Mouse (Mus musculus): ENCODE measurements around the gene Foxj3. TPM values are rescaled to one million over a fixed set of nuclear protein-coding genes. Genes with fewer than 3 reads are reported as not detected.

Foxj3 gene
- total and polyA plus RNA-seq, 2 experiments from 2014 or later: 19.1 to 32.4 TPM

- Histone ChIP-seq H3K4me2 (ENCODE audit: low read depth, low read length) (no peak overlapping the region), H3K27me3 (ENCODE audit: insufficient read depth, low read length) (no peaks in the 10 kb centered on the region), H3K4me3 (ENCODE audit: low read length) (no peak overlapping the region), H3K4me1 (ENCODE audit: insufficient read depth, low read length) (peaks cover 9% of the 10 kb centered on the region; the same call in 1 of the 2 replicates), H3K27ac (no peak overlapping the region), H3K36me3 (ENCODE audit: insufficient read depth, low read length) (no peaks in the 10 kb centered on the region), H3K9me3 (ENCODE audit: low read length) (no peaks in the 10 kb centered on the region), H3K9ac (replicated peaks; ENCODE audit: low read length) (no peak overlapping the region)
- 85% methylated on average over 6 of the region's 6 CpGs for WGBS
- ATAC-seq (no peak), DNase-seq (ENCODE audit: low spot score) (no peak)
- TF ChIP-seq CTCF (IDR thresholded peaks at IDR 0.05; ENCODE audit: low read depth): no peak
Observed at GRCm38 (mm10) chr4:119637946-119638345, 101.1 kb downstream of the Foxj3 start.

DNA sequence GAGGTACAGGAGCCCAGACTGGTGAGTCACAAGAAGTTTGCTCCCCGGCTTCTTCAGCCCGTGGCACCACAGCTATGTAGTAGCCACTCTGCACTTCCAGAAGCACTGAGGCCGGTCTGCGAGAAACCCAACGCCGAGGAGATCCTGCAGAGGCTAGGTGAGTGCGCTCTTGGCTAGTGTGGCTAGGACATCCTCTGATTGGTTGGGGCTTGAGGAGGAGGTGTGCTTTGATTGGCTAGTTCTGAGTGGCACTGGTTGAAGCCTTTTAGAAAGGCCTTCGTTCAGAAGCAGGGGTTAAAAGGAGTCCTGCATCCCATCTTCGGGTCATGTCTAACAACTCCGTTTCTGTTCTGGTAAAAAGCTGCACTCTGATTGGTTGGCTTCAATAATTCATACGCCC is 101.9 kb downstream of the Foxj3 start:
- H3K4me1 ChIP-seq (ENCODE audit: insufficient read depth, low read length): 0 out of 2 replicates have a peak, but pooled peaks cover 3% of the 10 kb centered on the region
- no peak overlapping the region for H3K4me3 ChIP-seq (ENCODE audit: low read length)
- TF ChIP-seq CTCF (IDR thresholded peaks at IDR 0.05; ENCODE audit: low read depth): no peak
- H3K9me3 ChIP-seq (ENCODE audit: low read length): no peaks in the 10 kb centered on the region
- no peak overlapping the region for H3K27ac ChIP-seq
- ATAC-seq: no peak
- no peak overlapping the region for H3K4me2 ChIP-seq (ENCODE audit: low read depth, low read length)
- no peak overlapping the region for H3K9ac ChIP-seq (replicated peaks; ENCODE audit: low read length)
- no peaks in the 10 kb centered on the region for H3K27me3 ChIP-seq (ENCODE audit: insufficient read depth, low read length)
- DNase-seq (ENCODE audit: low spot score): no peak
- WGBS: 60% methylated on average over 11 of the region's 11 CpGs
- no peaks in the 10 kb centered on the region for H3K36me3 ChIP-seq (ENCODE audit: insufficient read depth, low read length)

DNA sequence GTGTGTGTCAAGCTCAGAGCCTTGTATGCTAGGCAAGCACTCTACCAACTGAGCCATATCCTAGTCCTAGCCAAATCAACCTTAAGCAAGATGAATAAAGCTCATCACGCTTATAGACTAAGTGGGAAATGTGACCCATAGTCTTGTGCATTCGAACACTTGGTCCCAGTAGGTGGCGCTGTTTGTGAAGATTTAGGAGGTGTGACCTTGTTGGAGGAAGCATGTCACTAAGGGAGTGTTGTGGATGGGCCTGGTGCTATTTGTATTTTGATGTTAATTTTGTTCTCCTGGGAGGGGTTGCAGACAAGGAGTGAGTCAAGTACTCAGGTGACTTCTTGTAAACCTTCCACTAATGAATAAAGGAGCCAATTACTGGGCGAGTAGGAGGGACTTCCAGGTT is 105.9 kb downstream of the Foxj3 start:
- H3K9ac ChIP-seq (replicated peaks; ENCODE audit: low read length): no peak overlapping the region
- no peak for ATAC-seq
- no peak overlapping the region for H3K27ac ChIP-seq
- 90% methylated on average over 4 of the region's 4 CpGs for WGBS
- no peaks in the 10 kb centered on the region for H3K36me3 ChIP-seq (ENCODE audit: insufficient read depth, low read length)
- no peaks in the 10 kb centered on the region for H3K27me3 ChIP-seq (ENCODE audit: insufficient read depth, low read length)
- H3K4me3 ChIP-seq (ENCODE audit: low read length): no peak overlapping the region
- H3K9me3 ChIP-seq (ENCODE audit: low read length): no peaks in the 10 kb centered on the region
- TF ChIP-seq CTCF (IDR thresholded peaks at IDR 0.05; ENCODE audit: low read depth): peak; percentile 20; the same call in 1 of the 2 replicates
- no peaks in the 10 kb centered on the region for H3K4me1 ChIP-seq (ENCODE audit: insufficient read depth, low read length)
- no peak overlapping the region for H3K4me2 ChIP-seq (ENCODE audit: low read depth, low read length)
- DNase-seq (ENCODE audit: low spot score): no peak

- no peak overlapping the region for H3K4me2 ChIP-seq (ENCODE audit: low read depth, low read length)
- H3K4me1 ChIP-seq (ENCODE audit: insufficient read depth, low read length): no peaks in the 10 kb centered on the region
- H3K9ac ChIP-seq (replicated peaks; ENCODE audit: low read length): no peak overlapping the region
- H3K36me3 ChIP-seq (ENCODE audit: insufficient read depth, low read length): no peaks in the 10 kb centered on the region
- no peak for TF ChIP-seq CTCF (IDR thresholded peaks at IDR 0.05; ENCODE audit: low read depth)
- no peak overlapping the region for H3K4me3 ChIP-seq (ENCODE audit: low read length)
- DNase-seq (ENCODE audit: low spot score) (no peak), ATAC-seq (no peak)
- WGBS: 64% methylated on average over 1 of the region's 1 CpGs
- H3K27ac ChIP-seq: no peak overlapping the region
- H3K9me3 ChIP-seq (ENCODE audit: low read length): 0 out of 2 replicates have a peak, but pooled peaks cover 5% of the 10 kb centered on the region
- no peaks in the 10 kb centered on the region for H3K27me3 ChIP-seq (ENCODE audit: insufficient read depth, low read length)
Observed at GRCm38 (mm10) chr4:119657011-119657410, 120.2 kb downstream of the Foxj3 start.

GRCm38 (mm10) chr4:119658246-119658645 is 121.4 kb downstream of the Foxj3 start:
- 47% methylated on average over 2 of the region's 2 CpGs for WGBS
- Histone ChIP-seq H3K9me3 (ENCODE audit: low read length) (no peaks in the 10 kb centered on the region), H3K27me3 (ENCODE audit: insufficient read depth, low read length) (no peaks in the 10 kb centered on the region), H3K4me1 (ENCODE audit: insufficient read depth, low read length) (no peaks in the 10 kb centered on the region), H3K9ac (replicated peaks; ENCODE audit: low read length) (no peak overlapping the region), H3K36me3 (ENCODE audit: insufficient read depth, low read length) (no peaks in the 10 kb centered on the region), H3K27ac (no peak overlapping the region), H3K4me2 (ENCODE audit: low read depth, low read length) (no peak overlapping the region), H3K4me3 (ENCODE audit: low read length) (no peak overlapping the region)
- no peak for DNase-seq (ENCODE audit: low spot score)
- no peak for TF ChIP-seq CTCF (IDR thresholded peaks at IDR 0.05; ENCODE audit: low read depth)
- ATAC-seq: no peak

DNA sequence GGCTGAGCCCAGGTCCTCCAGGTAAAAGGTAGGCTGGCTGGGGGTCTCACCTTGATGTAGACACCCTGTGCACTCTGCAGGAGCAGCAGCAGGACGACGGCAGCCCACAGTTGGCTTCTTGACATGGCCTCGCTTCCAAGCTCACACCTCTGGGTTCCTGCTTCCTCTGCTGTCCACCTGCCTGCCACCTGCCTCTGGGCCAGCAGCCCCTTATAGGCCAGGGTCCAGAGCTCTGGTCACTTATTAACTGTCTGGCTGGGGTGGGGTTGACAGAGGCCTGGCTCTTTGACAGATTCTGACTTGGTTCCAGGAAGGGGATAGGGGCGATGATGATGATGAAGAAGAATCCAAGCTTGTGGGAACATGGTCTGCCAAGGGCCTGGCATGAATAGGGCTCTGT is 121.9 kb downstream of the Foxj3 start, which contains the start of gene Guca2b:
Gene Guca2b (minus strand): TSS at position 224 of the 400 bp plus-strand sequence.
- no peak for TF ChIP-seq CTCF (IDR thresholded peaks at IDR 0.05; ENCODE audit: low read depth)
- H3K36me3 ChIP-seq (ENCODE audit: insufficient read depth, low read length): no peaks in the 10 kb centered on the region
- H3K4me2 ChIP-seq (ENCODE audit: low read depth, low read length): no peak within 1 kb of the TSS
- H3K27me3 ChIP-seq (ENCODE audit: insufficient read depth, low read length): no peaks in the 10 kb centered on the region
- no peaks in the 10 kb centered on the region for H3K9me3 ChIP-seq (ENCODE audit: low read length)
- H3K9ac ChIP-seq (replicated peaks; ENCODE audit: low read length): no peak within 1 kb of the TSS
- no peak for ATAC-seq
- H3K4me1 ChIP-seq (ENCODE audit: insufficient read depth, low read length): no peaks in the 10 kb centered on the region
- 80% methylated on average over 4 of the region's 4 CpGs for WGBS
- H3K4me3 ChIP-seq (ENCODE audit: low read length): no peak within 1 kb of the TSS
- no peak within 1 kb of the TSS for H3K27ac ChIP-seq
- DNase-seq (ENCODE audit: low spot score): no peak

- TF ChIP-seq CTCF (IDR thresholded peaks at IDR 0.05; ENCODE audit: low read depth): no peak
- no peak overlapping the region for H3K4me3 ChIP-seq (ENCODE audit: low read length)
- no peak for DNase-seq (ENCODE audit: low spot score)
- WGBS: 81% methylated on average over 8 of the region's 8 CpGs
- H3K27ac ChIP-seq: no peak overlapping the region
- H3K4me1 ChIP-seq (ENCODE audit: insufficient read depth, low read length): no peaks in the 10 kb centered on the region
- H3K27me3 ChIP-seq (ENCODE audit: insufficient read depth, low read length): no peaks in the 10 kb centered on the region
- no peak overlapping the region for H3K4me2 ChIP-seq (ENCODE audit: low read depth, low read length)
- no peak overlapping the region for H3K9ac ChIP-seq (replicated peaks; ENCODE audit: low read length)
- H3K36me3 ChIP-seq (ENCODE audit: insufficient read depth, low read length): no peaks in the 10 kb centered on the region
- H3K9me3 ChIP-seq (ENCODE audit: low read length): no peaks in the 10 kb centered on the region
- no peak for ATAC-seq
Observed at GRCm38 (mm10) chr4:119660007-119660406, 123.2 kb downstream of the Foxj3 start.
